Mouse (Mus musculus) lung, postnatal 0 days (tissue): ENCODE results near the gene Slc44a3.

ENCODE experiments used
- CTCF ChIP-seq: IDR thresholded peaks from 2 replicates; pipeline ENCODE4 v1.5.1; 2016; ENCODE audit warnings: antibody characterized with exemption, mild to moderate bottlenecking
- EP300 ChIP-seq: IDR thresholded peaks from 2 replicates; pipeline ENCODE4 v1.6.1; 2016; ENCODE audit warnings: antibody characterized with exemption, mild to moderate bottlenecking, control low read depth

DNA sequence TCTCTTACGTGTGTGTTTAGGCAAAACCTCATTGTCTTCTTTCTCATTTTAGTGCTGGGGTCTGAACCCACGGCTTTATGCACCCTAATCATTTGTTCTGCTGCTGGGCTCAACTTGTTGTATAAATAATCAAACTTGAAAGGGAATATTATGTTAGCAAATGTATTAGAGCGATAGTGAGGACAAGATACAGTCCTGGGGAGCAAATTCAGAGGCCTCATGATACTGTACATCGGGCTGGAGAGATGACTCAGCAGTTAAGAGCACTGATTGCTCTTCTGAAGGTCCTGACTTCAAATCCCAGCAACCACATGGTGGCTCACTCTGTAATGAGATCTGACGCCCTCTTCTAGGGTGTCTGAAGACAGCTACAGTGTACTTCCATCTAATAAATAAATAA, 8.4 kb upstream of the Slc44a3 start:
- TF ChIP-seq EP300 (no peak), CTCF (no peak)
